Mouse (Mus musculus): ENCODE data around the gene Ctcf.

The Ctcf gene

GRCm38 (mm10) chr8:105648929-105649328, 12.6 kb downstream of the Ctcf start:
- DNase-seq (ENCODE audit: low spot score in 2 of 2), result no peak

DNA sequence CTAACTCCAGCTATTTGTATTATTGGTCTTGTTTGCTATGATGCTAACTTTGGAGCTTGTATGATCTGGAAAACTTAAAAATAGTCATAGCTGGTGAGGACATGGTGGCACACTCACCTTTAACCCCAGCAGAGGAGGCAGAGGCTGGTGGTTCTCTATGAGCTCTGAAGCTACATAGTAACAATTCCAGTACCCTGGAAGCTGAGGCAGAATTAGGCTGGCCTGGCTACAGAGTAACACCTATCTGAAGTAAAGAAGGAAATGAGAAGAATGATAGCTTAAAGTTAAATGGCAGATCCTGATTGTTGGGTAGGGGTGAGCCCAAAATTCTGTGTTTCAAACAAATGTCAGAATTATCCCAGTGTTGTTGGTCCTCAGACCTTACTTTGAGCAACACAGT, 21.3 kb downstream of the Ctcf start:
- DNase-seq (ENCODE audit: low spot score in 2 of 2), result no peak

DNA sequence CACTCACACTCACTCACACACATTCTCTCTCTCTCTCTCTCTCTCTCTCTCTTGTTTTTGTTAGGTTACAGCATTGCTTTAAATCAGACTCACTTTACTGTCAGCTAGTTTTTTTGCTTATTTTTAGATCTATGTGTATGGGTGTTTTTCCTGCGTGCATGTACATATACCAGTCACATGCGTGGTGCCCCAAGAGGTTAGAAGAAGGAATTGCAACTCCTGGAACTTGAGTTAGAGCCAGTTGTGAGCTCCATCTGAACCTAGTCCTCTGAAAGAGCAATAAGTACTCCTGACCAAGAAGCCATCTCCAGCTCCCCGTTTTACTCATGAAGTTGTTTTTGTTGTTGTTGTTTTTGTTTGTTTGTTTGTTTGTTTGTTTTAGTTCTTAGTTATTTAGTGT, 24.8 kb downstream of the Ctcf start:
- no peak for DNase-seq (ENCODE audit: low spot score in 2 of 2)

DNA sequence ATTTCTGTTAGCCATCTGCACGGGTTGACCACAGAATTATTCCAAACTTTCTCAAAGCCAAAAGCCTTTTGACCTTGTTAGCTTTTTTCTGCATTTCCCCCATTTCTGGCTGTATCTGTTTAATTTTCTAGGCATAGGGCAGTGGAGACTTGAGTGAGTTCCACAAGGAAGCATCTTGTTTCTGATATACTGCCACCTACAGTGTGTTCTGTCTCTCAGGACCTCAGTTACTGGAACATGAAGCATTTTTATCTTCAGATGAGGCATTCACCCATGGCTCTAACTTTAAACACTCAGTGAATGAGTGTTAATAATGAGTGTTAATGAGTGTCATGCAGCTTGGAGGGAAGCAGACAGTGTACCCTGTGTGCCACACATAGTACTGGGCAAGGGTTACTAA, 41.5 kb downstream of the Ctcf start:
- no peak for DNase-seq (ENCODE audit: low spot score in 2 of 2)

DNA sequence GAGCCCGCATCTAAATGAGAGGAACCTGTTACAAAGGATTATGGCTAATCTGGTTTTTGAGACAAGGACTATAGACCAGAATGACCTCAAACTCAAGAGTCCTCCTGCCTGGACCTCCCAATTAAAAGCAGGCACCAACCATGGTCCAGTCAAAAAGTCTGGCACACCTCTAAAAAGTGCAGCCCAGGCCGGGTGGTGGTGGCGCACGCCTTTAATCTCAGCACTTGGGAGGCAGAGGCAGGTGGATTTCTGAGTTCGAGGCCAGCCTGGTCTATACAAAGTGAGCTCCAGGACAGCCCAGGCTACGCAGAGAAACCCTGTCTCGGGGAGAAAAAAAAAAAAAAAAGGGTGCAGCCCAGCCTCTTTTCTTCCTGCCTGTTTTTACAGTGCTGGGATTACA, 49.0 kb downstream of the Ctcf start:
- DNase-seq (ENCODE audit: low spot score in 2 of 2), result no peak

- DNase-seq (ENCODE audit: low spot score in 2 of 2), result no peak
These were observed 49.5 kb downstream of the Ctcf start, which contains the start of gene Carmil2 for GRCm38 (mm10) chr8:105685796-105686308. TSS of gene Carmil2 (plus strand) at chr8:105686274.

- no peak for DNase-seq (ENCODE audit: low spot score in 2 of 2)
These were observed 50.2 kb downstream of the Ctcf start for GRCm38 (mm10) chr8:105686551-105686950.

DNA sequence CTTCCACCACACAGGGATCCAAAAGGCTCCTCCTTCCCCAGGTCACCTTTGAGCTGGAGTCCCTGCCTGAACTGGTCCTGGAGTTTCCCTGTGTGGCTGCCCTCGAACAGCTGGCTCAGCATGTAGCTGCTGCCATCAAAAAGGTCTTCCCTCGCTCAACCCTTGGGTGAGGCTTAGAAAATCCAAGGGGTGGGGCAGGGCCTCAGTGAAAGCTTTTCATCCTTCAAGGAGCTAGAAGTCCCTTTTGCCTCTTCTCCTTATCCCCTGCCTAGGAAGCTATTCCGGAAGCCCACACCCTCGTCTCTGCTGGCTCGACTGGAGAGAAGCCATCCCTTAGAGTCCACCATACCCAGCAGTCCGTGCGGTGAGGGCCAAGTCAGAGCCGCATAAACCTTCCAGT, 51.1 kb downstream of the Ctcf start:
- DNase-seq (ENCODE audit: low spot score in 2 of 2), result no peak

- no peak for DNase-seq (ENCODE audit: low spot score in 2 of 2)
These were observed 51.9 kb downstream of the Ctcf start for GRCm38 (mm10) chr8:105688242-105688752.

DNA sequence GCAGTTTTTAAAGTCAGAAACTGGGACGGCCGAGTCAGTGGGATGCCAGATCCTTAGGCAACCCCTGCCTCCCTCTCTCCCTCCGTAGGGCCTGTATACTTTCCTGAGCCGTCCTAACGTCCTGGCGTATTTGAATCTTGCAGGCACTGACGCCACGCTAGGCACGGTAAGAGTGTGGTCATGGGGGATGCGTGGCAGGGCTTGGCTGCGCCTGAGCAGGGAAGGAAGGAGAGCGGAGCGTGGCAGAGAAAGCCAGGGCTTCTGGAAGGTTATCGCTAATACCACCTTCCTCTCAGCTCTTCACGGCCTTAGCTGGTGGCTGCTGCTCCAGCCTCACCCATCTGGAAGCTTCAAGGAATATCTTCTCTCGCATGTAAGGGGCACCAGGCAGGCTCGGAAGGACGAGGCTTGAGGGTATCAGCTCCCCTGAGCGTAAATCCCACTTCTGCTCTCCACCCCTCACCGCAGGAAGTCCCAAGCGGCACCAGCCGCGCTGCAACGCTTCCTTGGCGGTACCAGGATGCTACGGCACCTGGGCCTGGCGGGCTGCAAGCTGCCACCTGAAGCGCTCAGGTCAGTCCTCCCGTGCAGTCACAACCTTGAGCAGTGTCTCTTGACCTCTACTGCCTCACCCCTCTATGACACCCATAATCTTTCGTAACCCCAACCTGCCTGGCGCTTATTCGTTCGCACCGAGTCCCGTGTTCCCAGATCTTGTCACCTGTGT, 53.1 kb downstream of the Ctcf start:
- DNase-seq (ENCODE audit: low spot score in 2 of 2), result no peak

- no peak for DNase-seq (ENCODE audit: low spot score in 2 of 2)
These were observed 53.6 kb downstream of the Ctcf start for GRCm38 (mm10) chr8:105689983-105690360.

GRCm38 (mm10) chr8:105690978-105691377, 54.6 kb downstream of the Ctcf start:
- no peak for DNase-seq (ENCODE audit: low spot score in 2 of 2)

DNA sequence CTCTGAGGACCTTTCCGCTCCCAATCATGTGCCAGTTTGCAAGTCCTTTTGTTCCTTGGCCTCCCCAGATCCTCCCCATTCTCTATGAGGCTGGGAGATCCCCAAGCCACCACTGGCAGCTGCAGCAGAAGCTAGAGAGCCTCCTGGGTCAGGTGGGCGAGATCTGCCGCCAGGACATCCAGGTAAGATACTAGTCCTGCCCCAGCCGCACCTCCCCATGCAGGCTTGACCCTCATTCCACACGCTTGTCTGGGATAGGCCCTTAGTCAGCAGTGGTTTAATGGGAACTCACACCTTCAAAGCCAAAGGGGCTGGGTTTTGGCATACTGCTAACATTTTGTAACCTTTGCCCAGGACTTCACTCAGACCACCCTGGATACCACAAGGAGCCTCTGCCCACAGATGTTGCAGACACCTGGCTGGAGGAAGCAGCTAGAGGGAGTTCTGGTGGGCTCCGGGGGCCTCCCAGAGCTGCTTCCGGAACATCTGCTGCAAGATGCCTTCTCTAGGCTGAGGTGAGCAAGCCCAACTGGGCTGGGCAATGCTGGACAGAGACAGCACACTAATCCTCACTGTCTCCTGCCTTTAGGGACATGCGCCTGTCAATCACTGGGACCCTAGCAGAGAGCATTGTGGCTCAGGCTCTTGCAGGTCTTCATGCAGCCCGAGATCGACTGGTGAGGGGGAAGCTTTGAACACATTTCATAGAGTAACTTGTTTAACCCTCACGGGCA, 56.2 kb downstream of the Ctcf start:
- no peak for DNase-seq (ENCODE audit: low spot score in 2 of 2)

- DNase-seq (ENCODE audit: low spot score in 2 of 2), result peak in 1 of 2 experiments; percentile 74
These were observed 57.3 kb downstream of the Ctcf start for GRCm38 (mm10) chr8:105693648-105694047.

DNA sequence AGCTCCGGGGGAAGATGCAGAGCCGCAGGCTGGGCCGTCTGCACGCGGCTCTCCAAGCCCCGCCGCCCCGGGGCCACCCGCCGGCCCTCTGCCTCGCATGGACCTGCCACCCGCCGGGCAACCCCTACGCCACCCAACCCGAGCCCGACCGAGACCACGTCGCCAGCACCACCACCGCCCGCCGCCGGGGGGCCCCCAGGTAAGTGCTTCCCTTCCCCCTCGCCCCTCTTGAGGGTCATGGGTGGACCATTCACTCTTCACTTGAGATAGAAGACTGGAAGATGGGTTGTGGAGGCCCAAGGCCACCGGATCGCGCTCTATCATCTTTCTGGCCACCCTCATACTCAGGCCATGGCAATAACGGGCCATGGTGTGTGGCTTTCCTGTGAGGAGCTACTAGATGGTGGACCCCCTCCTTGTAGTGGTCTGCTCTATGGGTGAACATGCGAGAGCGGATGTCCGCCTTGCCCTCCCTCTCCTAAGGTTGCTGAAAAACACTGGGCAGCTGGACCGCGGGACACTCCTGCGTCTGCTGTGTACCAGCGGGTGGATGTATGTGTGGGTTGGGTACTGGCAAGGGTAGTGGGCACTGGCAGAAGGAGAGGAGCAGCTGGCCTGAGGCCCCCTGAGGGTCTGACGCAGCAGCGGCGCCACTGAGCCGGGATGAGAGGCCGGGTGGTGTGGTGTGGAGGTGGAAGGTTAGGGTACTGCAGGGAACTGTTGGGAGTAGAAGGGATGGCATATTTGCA, 57.9 kb downstream of the Ctcf start:
- DNase-seq (ENCODE audit: low spot score in 2 of 2), result peak in 1 of 2 experiments; percentile 54

- DNase-seq (ENCODE audit: low spot score in 2 of 2), result no peak
These were observed 58.9 kb downstream of the Ctcf start for GRCm38 (mm10) chr8:105695080-105695780.

DNA sequence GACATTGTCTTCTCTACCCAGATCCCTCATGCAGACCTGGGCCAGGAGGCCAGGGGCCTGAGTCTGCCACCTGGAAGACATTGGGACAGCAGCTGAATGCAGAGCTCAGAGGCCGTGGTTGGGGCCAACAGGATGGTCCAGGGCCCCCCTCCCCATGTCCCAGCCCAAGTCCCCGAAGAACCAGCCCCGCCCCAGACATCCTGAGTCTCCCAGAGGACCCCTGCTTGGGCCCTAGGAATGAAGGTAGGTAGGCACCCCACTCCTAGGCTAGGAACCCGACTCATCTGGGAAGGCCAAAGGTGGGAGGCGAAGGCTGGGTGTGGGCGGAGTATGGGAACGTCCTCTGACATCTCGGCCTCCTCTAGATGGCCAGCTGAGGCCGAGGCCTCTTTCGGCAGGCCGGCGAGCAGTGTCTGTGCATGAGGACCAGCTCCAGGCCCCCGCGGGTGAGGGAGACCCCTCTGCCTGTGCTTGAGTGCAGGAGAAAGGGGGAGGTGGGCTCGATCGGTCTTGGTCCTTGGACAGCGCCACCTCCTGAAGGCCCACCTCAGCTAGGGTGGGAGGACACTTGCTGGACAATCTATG, 60.9 kb downstream of the Ctcf start:
- no peak for DNase-seq (ENCODE audit: low spot score in 2 of 2)

DNA sequence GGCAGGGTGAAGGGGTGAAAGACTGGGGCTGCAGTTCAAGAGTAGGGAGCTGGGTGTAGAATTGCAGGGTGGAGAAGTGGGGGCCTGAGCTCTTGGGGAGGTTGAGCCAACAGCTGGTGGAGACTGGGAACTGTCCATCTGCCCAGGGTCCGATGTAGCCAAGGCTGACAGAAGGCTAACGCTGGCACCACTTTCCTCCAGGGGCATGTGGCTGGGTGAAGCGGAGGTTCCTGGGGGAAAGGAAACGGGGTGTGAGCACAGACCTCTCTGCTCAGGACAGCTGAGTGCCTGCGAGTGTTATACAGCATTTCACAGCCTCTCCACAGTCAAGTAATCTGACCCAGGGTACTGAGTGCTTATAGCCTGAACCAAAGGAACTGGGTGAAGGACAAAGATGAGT, 62.4 kb downstream of the Ctcf start:
- DNase-seq (ENCODE audit: low spot score in 2 of 2), result no peak

DNA sequence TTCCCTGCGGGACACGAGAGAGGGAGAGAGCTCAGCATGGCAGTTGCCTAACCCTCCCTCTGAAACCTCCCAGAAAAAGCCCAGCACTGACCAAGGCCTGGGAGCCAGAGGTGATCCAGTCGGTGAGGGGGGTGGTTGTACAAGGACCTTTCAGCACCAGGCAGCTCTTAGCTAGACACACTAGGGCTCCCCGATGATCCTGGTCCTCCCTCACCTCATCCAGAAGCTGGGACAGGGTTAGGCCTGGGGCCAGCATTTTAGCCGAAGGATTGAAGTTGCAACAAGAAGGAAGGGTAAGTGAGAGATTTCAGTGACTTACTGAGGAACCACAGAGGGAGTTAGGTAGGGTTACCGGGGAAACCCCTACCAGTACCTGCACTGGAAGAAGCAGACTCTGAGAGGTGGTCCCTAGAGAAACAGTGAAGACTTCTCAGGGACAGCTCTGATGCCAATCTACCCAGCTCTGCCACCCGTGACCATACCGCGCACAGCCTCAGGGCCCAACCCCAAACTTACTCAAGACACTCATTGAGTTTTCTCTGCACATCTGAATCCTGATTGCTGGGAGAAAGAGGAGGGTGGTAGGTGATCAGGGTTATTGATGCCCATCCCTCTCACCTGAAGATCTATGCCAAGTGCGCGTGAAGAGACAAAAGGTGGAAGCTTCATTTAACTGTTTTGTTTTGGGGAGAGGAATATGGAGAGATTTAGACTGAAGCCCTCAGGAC, 63.3 kb downstream of the Ctcf start:
- no peak for DNase-seq (ENCODE audit: low spot score in 2 of 2)

- no peak for DNase-seq (ENCODE audit: low spot score in 2 of 2)
These were observed 64.2 kb downstream of the Ctcf start for GRCm38 (mm10) chr8:105700566-105700965.

All from frontal cortex, postnatal 10 days (tissue).